Mouse (Mus musculus) kidney, embryonic 16.5 days (tissue): ENCODE data around the gene 2810004N23Rik. TPM values are rescaled to one million over a fixed set of nuclear protein-coding genes. Genes with fewer than 3 reads are reported as not detected.

ENCODE experiments used
- ATAC-seq: fragments of 200-750 bp; cut with Nextera tagmentation; 2 replicates; pipeline ENCODE4 v1.8.0; 2017; ENCODE audit warnings: moderate TSS enrichment; ENCODE audit not compliant: low FRiP score, low TSS enrichment
- H3K27ac ChIP-seq: fragments of 300-500 bp; sonication (generic); 2 replicates; pipeline ENCODE4 v1.5.1; 2014; ENCODE audit warnings: low read length
- H3K27me3 ChIP-seq: fragments of 300-500 bp; sonication (generic); 2 replicates; pipeline ENCODE4 v1.6.1; 2014; ENCODE audit warnings: low read length, control low read depth, mixed read lengths; ENCODE audit not compliant: insufficient read depth
- H3K36me3 ChIP-seq: fragments of 300-500 bp; sonication (generic); 2 replicates; pipeline ENCODE4 v1.6.1; 2014; ENCODE audit warnings: low read length, control low read depth, mixed read lengths; ENCODE audit not compliant: insufficient read depth
- H3K4me1 ChIP-seq: fragments of 300-500 bp; sonication (generic); 2 replicates; pipeline ENCODE4 v1.6.1; 2014; ENCODE audit warnings: low read length, control low read depth, mixed read lengths; ENCODE audit not compliant: insufficient read depth
- H3K4me2 ChIP-seq: fragments of 300-500 bp; sonication (generic); replicated peaks from 2 replicates; pipeline ENCODE4 v1.6.1; 2014; ENCODE audit warnings: low read depth, low read length
- H3K4me3 ChIP-seq: fragments of 300-500 bp; sonication (generic); 2 replicates; pipeline ENCODE4 v1.5.1; 2014; ENCODE audit warnings: mild to moderate bottlenecking, low read length
- H3K9ac ChIP-seq: fragments of 300-500 bp; sonication (generic); replicated peaks from 2 replicates; pipeline ENCODE4 v1.6.1; 2014; ENCODE audit warnings: low read length
- H3K9me3 ChIP-seq: fragments of 300-500 bp; sonication (generic); 2 replicates; pipeline ENCODE4 v1.6.1; 2016; ENCODE audit warnings: low read length, control low read depth
- WGBS: fragments of 180-500 bp; shearing (Covaris S2); extraction: QIAGEN DNeasy Blood & Tissue Kit; methylation state at CpG from one replicate; pipeline ENCODE4 v1.1.7; 2014; 5-methylcytosine and 5-hydroxymethylcytosine counted together
- polyA plus RNA-seq: library from polyadenylated mRNA; unstranded; fragments of >200 nt; fragmentation: Nextera tagmentation; extraction: Ambion mirVana; gene quantifications from 2 replicates; pipeline ENCODE4 v1.2.1, GENCODE M21; 2015

The 2810004N23Rik gene
- polyA plus RNA-seq, 1 experiment from 2014 or later: 47.6 TPM

DNA sequence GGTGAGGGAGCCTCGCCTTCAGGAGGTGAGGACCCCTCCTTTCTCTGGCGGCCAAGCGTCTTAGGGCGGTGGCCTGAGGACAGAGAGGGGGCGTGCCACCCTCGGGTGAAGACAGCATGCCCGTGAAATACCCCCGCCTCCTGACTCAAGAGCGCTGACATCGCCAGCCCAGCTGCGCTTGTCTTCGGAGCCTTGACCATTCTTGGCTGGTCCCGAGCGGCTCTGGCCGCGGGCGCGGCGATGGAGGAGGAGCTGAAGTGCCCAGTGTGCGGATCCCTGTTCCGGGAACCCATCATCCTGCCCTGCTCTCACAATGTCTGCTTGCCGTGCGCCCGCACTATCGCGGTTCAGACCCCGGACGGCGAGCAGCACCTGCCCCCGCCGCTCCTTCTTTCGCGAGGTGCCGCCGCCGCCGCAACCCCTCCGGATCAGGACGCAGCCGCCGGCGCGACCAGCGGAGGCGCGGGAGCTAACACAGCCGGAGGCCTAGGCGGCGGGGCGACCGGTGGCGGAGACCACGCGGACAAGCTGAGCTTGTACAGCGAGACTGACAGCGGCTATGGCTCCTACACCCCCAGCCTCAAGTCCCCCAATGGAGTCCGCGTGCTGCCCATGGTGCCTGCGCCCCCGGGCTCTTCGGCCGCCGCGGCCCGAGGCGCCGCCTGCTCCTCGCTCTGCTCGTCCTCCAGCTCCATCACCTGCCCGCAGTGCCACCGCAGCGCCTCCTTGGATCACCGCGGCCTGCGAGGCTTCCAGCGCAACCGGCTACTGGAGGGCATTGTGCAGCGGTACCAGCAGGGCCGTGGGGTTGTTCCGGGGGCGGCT, 69.0 kb downstream of the 2810004N23Rik start:
- ATAC-seq: peak; percentile 20; the same call in 1 of the 2 replicates
- peak overlapping the region; percentile 99 for H3K4me2 ChIP-seq
- no peak overlapping the region for H3K9ac ChIP-seq
- H3K4me3 ChIP-seq: peak overlapping the region; percentile 56
- WGBS: under 1% methylated on average over 75 of the region's 81 CpGs
- H3K9me3 ChIP-seq: no peaks in the 10 kb centered on the region
- peaks cover 23% of the 10 kb centered on the region for H3K4me1 ChIP-seq
- H3K36me3 ChIP-seq: no peaks in the 10 kb centered on the region
- peaks cover 62% of the 10 kb centered on the region for H3K27me3 ChIP-seq
- no peak overlapping the region for H3K27ac ChIP-seq

- H3K9ac ChIP-seq: no peak overlapping the region
- peak overlapping the region; percentile 56 for H3K4me3 ChIP-seq
- H3K27ac ChIP-seq: no peak overlapping the region
- peak; percentile 91 for ATAC-seq
- no peaks in the 10 kb centered on the region for H3K9me3 ChIP-seq
- under 1% methylated on average over 48 of the region's 51 CpGs for WGBS
- H3K4me2 ChIP-seq: peak overlapping the region; percentile 99
- H3K36me3 ChIP-seq: no peaks in the 10 kb centered on the region
- H3K27me3 ChIP-seq: peaks cover 62% of the 10 kb centered on the region
- peaks cover 23% of the 10 kb centered on the region for H3K4me1 ChIP-seq
These were observed 69.7 kb downstream of the 2810004N23Rik start for GRCm38 (mm10) chr8:124793172-124793651.

GRCm38 (mm10) chr8:124792708-124793107, 70.2 kb downstream of the 2810004N23Rik start, which contains the start of gene Trim67:
TSS of gene Trim67 (plus strand) at chr8:124793092.
- H3K9me3 ChIP-seq: no peaks in the 10 kb centered on the region
- under 1% methylated on average over 39 of the region's 39 CpGs for WGBS
- peaks cover 23% of the 10 kb centered on the region for H3K4me1 ChIP-seq
- peak; percentile 91 for ATAC-seq
- H3K36me3 ChIP-seq: no peaks in the 10 kb centered on the region
- peaks cover 62% of the 10 kb centered on the region for H3K27me3 ChIP-seq
- no peak within 1 kb of the TSS for H3K27ac ChIP-seq
- no peak within 1 kb of the TSS for H3K9ac ChIP-seq
- H3K4me2 ChIP-seq: peak within 1 kb of the TSS; percentile 99
- H3K4me3 ChIP-seq: peak within 1 kb of the TSS; percentile 56

DNA sequence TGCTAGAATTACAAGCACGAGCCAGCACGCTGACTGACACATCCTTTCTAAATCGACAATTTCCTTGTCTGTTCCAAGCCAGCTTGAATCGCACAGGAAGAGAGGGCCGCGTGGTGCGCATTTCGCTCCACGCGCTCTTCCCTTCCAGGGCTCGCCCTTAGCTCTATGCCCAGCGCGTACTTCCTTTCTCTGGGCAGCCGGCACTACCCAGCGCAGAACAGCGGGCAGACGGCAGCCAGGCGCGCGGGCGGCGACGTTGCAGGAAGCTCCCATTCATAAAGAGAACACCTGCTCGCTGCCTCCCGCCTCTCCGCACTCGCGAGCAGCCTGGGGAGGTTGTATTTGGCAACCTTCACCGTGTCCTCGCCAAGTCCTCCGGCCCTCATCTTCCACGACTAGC, 70.7 kb downstream of the 2810004N23Rik start:
- Histone ChIP-seq H3K4me2 (peak overlapping the region; percentile 99), H3K4me1 (peaks cover 23% of the 10 kb centered on the region), H3K27me3 (peaks cover 61% of the 10 kb centered on the region), H3K9me3 (no peaks in the 10 kb centered on the region), H3K36me3 (no peaks in the 10 kb centered on the region), H3K27ac (no peak overlapping the region), H3K9ac (no peak overlapping the region), H3K4me3 (peak overlapping the region; percentile 56)
- under 1% methylated on average over 32 of the region's 32 CpGs for WGBS
- ATAC-seq: no peak

DNA sequence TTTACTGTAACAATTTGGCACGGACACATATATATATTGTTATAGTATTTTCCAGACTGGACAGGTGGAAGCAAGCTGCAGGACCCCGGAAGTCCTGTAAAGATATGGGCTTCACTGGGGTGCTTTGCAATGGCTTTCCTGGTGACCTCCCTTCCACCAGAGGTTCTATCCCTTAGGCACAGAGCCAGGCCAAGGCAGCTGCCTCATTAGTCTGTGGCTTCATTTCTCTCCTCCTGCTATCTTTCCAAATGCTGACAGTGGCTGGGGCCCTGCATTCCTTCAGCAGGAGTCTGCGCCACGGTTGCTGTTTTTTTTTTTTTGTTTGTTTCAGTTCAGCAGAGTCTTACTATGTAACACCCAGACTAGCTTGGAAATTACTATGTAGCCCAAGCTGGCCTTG, 71.2 kb downstream of the 2810004N23Rik start:
- H3K4me1 ChIP-seq: peaks cover 23% of the 10 kb centered on the region
- peak overlapping the region; percentile 56 for H3K4me3 ChIP-seq
- WGBS: 47% methylated on average over 4 of the region's 4 CpGs
- H3K9ac ChIP-seq: no peak overlapping the region
- H3K36me3 ChIP-seq: no peaks in the 10 kb centered on the region
- H3K27ac ChIP-seq: no peak overlapping the region
- H3K27me3 ChIP-seq: peaks cover 57% of the 10 kb centered on the region
- H3K9me3 ChIP-seq: no peaks in the 10 kb centered on the region
- ATAC-seq: no peak
- peak overlapping the region; percentile 99 for H3K4me2 ChIP-seq

DNA sequence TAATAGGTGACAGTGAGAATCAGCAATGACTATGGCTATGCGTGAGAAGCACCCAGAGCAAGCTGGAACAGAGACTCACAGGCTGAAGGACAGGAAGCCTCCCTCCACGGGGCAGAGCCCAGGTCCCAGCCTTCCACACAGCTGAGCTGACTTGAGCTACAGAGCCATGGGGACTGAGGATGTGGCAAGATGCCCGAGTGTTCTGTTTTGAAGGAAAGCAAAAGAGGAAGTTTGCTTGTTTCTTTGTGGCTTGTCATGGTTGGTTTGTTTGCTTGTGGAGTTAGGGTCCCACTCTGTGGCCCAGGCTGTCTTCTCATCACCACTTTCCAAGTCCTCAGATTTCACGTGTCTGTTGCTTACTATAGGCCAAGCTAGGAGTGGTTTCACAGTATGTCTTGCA, 72.2 kb downstream of the 2810004N23Rik start:
- no peak overlapping the region for H3K27ac ChIP-seq
- no peak overlapping the region for H3K9ac ChIP-seq
- no peak overlapping the region for H3K4me3 ChIP-seq
- H3K4me2 ChIP-seq: no peak overlapping the region
- H3K9me3 ChIP-seq: no peaks in the 10 kb centered on the region
- H3K4me1 ChIP-seq: peaks cover 23% of the 10 kb centered on the region
- H3K36me3 ChIP-seq: no peaks in the 10 kb centered on the region
- peaks cover 49% of the 10 kb centered on the region for H3K27me3 ChIP-seq
- WGBS: 74% methylated on average over 4 of the region's 4 CpGs
- no peak for ATAC-seq

Other genes starting within 250 kb of the 2810004N23Rik start
- 28.0 and 31.7 TPM in 2 replicates for gene 2310022B05Rik, start 199.8 kb downstream of the 2810004N23Rik start, polyA plus RNA-seq
- 43.5 and 49.9 TPM in 2 replicates for gene Ttc13, start 141.1 kb downstream of the 2810004N23Rik start, polyA plus RNA-seq
- gene Arv1, start 141.0 kb downstream of the 2810004N23Rik start, polyA plus RNA-seq: 23.8 and 27.2 TPM in 2 replicates
- gene Fam89a, start 111.3 kb downstream of the 2810004N23Rik start, polyA plus RNA-seq: 3.4 and 4.0 TPM in 2 replicates
- gene Trim67, start 70.0 kb downstream of the 2810004N23Rik start, polyA plus RNA-seq: 0.05 and 0.09 TPM in 2 replicates
- gene Gnpat, start 87 bp downstream of the 2810004N23Rik start, polyA plus RNA-seq: 120 and 122 TPM in 2 replicates
- gene Exoc8, start 34.6 kb upstream of the 2810004N23Rik start, polyA plus RNA-seq: 7.8 and 8.1 TPM in 2 replicates
- 9.1 and 9.8 TPM in 2 replicates for gene Sprtn, start 34.8 kb upstream of the 2810004N23Rik start, polyA plus RNA-seq
- gene Egln1, start 86.2 kb upstream of the 2810004N23Rik start, polyA plus RNA-seq: 9.0 and 10.3 TPM in 2 replicates
- gene Tsnax, start 149.9 kb upstream of the 2810004N23Rik start, polyA plus RNA-seq: 123 and 129 TPM in 2 replicates
- gene Disc1, start 191.1 kb upstream of the 2810004N23Rik start, polyA plus RNA-seq: 2.1 and 3.2 TPM in 2 replicates